7 mouse cellular contexts compared by ENCODE assay signal in the genomic region with DNA sequence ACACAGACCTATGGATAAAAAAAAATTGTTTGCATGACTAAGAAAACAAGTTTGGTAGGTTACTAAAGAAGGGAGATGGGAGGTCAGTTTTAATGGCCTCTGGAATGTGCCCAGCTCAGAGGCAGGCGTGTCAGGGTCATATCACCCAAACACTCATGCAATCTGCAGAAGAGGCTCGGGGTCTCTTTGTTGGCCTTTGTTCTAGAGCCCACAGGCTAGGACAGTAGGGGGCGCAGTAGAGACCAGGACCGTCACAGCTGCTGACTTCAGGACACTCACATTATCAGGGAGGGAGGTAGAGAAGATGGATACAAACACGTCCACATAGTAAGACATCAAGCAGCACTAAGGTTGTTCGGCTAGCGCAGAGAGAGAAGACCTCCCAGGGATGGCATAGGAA. TPM values are rescaled to one million over a fixed set of nuclear protein-coding genes. Genes with fewer than 3 reads are reported as not detected.
A peak's percentile ranks its signal among the peaks of the same experiment; 100 is the strongest.
DNase-seq lines count a peak whose midpoint lies in the region; ATAC-seq and TF ChIP-seq lines count a peak whose summit lies in the region.

No protein-coding gene starts in this region.

- H3K9ac ChIP-seq in midbrain, embryonic 15.5 days, result no peak overlapping the region
- no peak overlapping the region for H3K9ac ChIP-seq in embryonic facial prominence, embryonic 11.5 days (replicated peaks; ENCODE audit: low read length)
- H3K9ac ChIP-seq in midbrain, postnatal 0 days (replicated peaks; ENCODE audit: low read length, poor library complexity, severe bottlenecking), result no peak overlapping the region

- peaks cover 13% of the 10 kb centered on the region for H3K36me3 ChIP-seq in midbrain, embryonic 10.5 days
- no peaks in the 10 kb centered on the region for H3K36me3 ChIP-seq in midbrain, embryonic 15.5 days (replicated peaks)
- H3K36me3 ChIP-seq in embryonic facial prominence, embryonic 11.5 days (replicated peaks; ENCODE audit: control insufficient read depth, insufficient read depth, low read depth, low read length), result no peaks in the 10 kb centered on the region
- H3K36me3 ChIP-seq in midbrain, postnatal 0 days (ENCODE audit: insufficient read depth, low read length), result no peaks in the 10 kb centered on the region

- H3K27me3 ChIP-seq in midbrain, embryonic 10.5 days (ENCODE audit: low read depth, poor library complexity, severe bottlenecking), result peaks cover 3% of the 10 kb centered on the region
- no peaks in the 10 kb centered on the region for H3K27me3 ChIP-seq in midbrain, embryonic 15.5 days (replicated peaks)
- H3K27me3 ChIP-seq in embryonic facial prominence, embryonic 11.5 days (ENCODE audit: control insufficient read depth, insufficient read depth, low read length), result no peaks in the 10 kb centered on the region
- H3K27me3 ChIP-seq in midbrain, postnatal 0 days (ENCODE audit: insufficient read depth, low read length), result no peaks in the 10 kb centered on the region

- no peak overlapping the region; the same call in 1 of the 2 replicates for H3K27ac ChIP-seq in midbrain, embryonic 10.5 days (replicated peaks)
- H3K27ac ChIP-seq in midbrain, embryonic 15.5 days, result no peak overlapping the region
- no peak overlapping the region for H3K27ac ChIP-seq in embryonic facial prominence, embryonic 11.5 days (replicated peaks; ENCODE audit: low read depth, low read length)
- H3K27ac ChIP-seq in midbrain, postnatal 0 days (ENCODE audit: low read depth, low read length), result no peak overlapping the region

- no peak overlapping the region for H3K4me2 ChIP-seq in midbrain, embryonic 15.5 days
- H3K4me2 ChIP-seq in embryonic facial prominence, embryonic 11.5 days (ENCODE audit: low read depth, low read length), result peak overlapping the region; percentile 29
- H3K4me2 ChIP-seq in midbrain, postnatal 0 days (ENCODE audit: low read depth, low read length, poor library complexity, severe bottlenecking), result no peak overlapping the region

- WGBS in midbrain, embryonic 10.5 days, result 45% methylated on average over 7 of the region's 7 CpGs
- WGBS in midbrain, embryonic 15.5 days, result 44% methylated on average over 7 of the region's 7 CpGs
- WGBS in embryonic facial prominence, embryonic 11.5 days, result 28% methylated on average over 7 of the region's 7 CpGs
- WGBS in midbrain, postnatal 0 days, result 49% methylated on average over 7 of the region's 7 CpGs

- H3K9me3 ChIP-seq in midbrain, embryonic 10.5 days (replicated peaks), result no peaks in the 10 kb centered on the region
- H3K9me3 ChIP-seq in midbrain, embryonic 15.5 days, result no peaks in the 10 kb centered on the region
- H3K9me3 ChIP-seq in embryonic facial prominence, embryonic 11.5 days (replicated peaks; ENCODE audit: control insufficient read depth, low read length), result no peaks in the 10 kb centered on the region
- no peaks in the 10 kb centered on the region for H3K9me3 ChIP-seq in midbrain, postnatal 0 days (ENCODE audit: low read length)

- H3K4me1 ChIP-seq in midbrain, embryonic 10.5 days, result peaks cover under 1% of the 10 kb centered on the region; the same call in 1 of the 2 replicates
- H3K4me1 ChIP-seq in midbrain, embryonic 15.5 days, result no peaks in the 10 kb centered on the region; the same call in 1 of the 2 replicates
- H3K4me1 ChIP-seq in embryonic facial prominence, embryonic 11.5 days (ENCODE audit: control insufficient read depth, insufficient read depth, low read length), result no peaks in the 10 kb centered on the region
- no peaks in the 10 kb centered on the region for H3K4me1 ChIP-seq in midbrain, postnatal 0 days (ENCODE audit: insufficient read depth, low read length)

- no peak for ATAC-seq in midbrain, embryonic 15.5 days (replicated peaks)
- no peak for ATAC-seq in embryonic facial prominence, embryonic 11.5 days (replicated peaks; ENCODE audit: insufficient number of reproducible peaks, low FRiP score, low TSS enrichment, low read depth)
- ATAC-seq in midbrain, postnatal 0 days (ENCODE audit: low FRiP score), result no peak

- H3K4me3 ChIP-seq in midbrain, embryonic 10.5 days, result peak overlapping the region; percentile 20
- H3K4me3 ChIP-seq in midbrain, embryonic 15.5 days, result no peak overlapping the region
- H3K4me3 ChIP-seq in embryonic facial prominence, embryonic 11.5 days (ENCODE audit: low read depth, low read length), result 0 out of 2 replicates have a peak overlapping the region, but pooled peaks have one; percentile 6
- H3K4me3 ChIP-seq in midbrain, postnatal 0 days (ENCODE audit: low read depth, low read length), result no peak overlapping the region

- DNase-seq in midbrain, embryonic 10.5 days (ENCODE audit: low spot score), result peak; percentile 65
- DNase-seq in embryonic facial prominence, embryonic 11.5 days (ENCODE audit: low spot score), result peak; percentile 71
- DNase-seq in kidney, postnatal 10 days, result peak; percentile 64
- DNase-seq in midbrain, postnatal 0 days (ENCODE audit: low spot score), result no peak
- DNase-seq in natural killer cell, adult 2 months (ENCODE audit: low spot score in 2 of 2), result no peak
- DNase-seq in yolk sac, embryonic 10.5 days (ENCODE audit: low spot score), result no peak

- peak; percentile 54 for TF ChIP-seq CTCF in midbrain, postnatal 0 days (IDR thresholded peaks at IDR 0.05)

RNA-seq across cellular contexts. Expression of a gene that starts 13.5 kb away (rescaled TPM):
- 4.2 and 4.4 TPM in 2 replicates for polyA plus RNA-seq in midbrain, embryonic 10.5 days (2016; fragmentation: Nextera tagmentation; extraction: Ambion mirVana)
- polyA plus RNA-seq in midbrain, embryonic 15.5 days (2015; fragmentation: Nextera tagmentation; extraction: Ambion mirVana), result 3.5 and 3.8 TPM in 2 replicates
- 0.50 and 0.92 TPM in 2 replicates for polyA plus RNA-seq in embryonic facial prominence, embryonic 11.5 days (2014; fragmentation: Nextera tagmentation; extraction: Ambion mirVana)
- 0.52 and 2.1 TPM in 2 replicates for total RNA-seq in midbrain, postnatal 0 days (2014; rRNA removed)
- 1.8 and 2.8 TPM in 2 replicates for polyA plus RNA-seq in midbrain, postnatal 0 days (2015; fragmentation: Nextera tagmentation; extraction: Ambion mirVana)

RNA-seq across cellular contexts. Expression of a gene that starts 37.6 kb away (rescaled TPM):
- 6.9 and 7.0 TPM in 2 replicates for polyA plus RNA-seq in midbrain, embryonic 10.5 days (2016; fragmentation: Nextera tagmentation; extraction: Ambion mirVana)
- polyA plus RNA-seq in midbrain, embryonic 15.5 days (2015; fragmentation: Nextera tagmentation; extraction: Ambion mirVana), result 9.3 and 10.3 TPM in 2 replicates
- 7.6 and 8.4 TPM in 2 replicates for polyA plus RNA-seq in embryonic facial prominence, embryonic 11.5 days (2014; fragmentation: Nextera tagmentation; extraction: Ambion mirVana)
- 19.3 and 20.9 TPM in 2 replicates for total RNA-seq in midbrain, postnatal 0 days (2014; rRNA removed)
- polyA plus RNA-seq in midbrain, postnatal 0 days (2015; fragmentation: Nextera tagmentation; extraction: Ambion mirVana), result 7.4 and 7.5 TPM in 2 replicates

RNA-seq across cellular contexts. Expression of a gene that starts 37.6 kb away (rescaled TPM):
- polyA plus RNA-seq in midbrain, embryonic 10.5 days (2016; fragmentation: Nextera tagmentation; extraction: Ambion mirVana), result 86.0 and 88.9 TPM in 2 replicates
- polyA plus RNA-seq in midbrain, embryonic 15.5 days (2015; fragmentation: Nextera tagmentation; extraction: Ambion mirVana), result 42.7 and 56.4 TPM in 2 replicates
- polyA plus RNA-seq in embryonic facial prominence, embryonic 11.5 days (2014; fragmentation: Nextera tagmentation; extraction: Ambion mirVana), result 69.2 and 78.5 TPM in 2 replicates
- total RNA-seq in midbrain, postnatal 0 days (2014; rRNA removed), result 11.4 and 30.0 TPM in 2 replicates
- 87.9 and 97.2 TPM in 2 replicates for polyA plus RNA-seq in midbrain, postnatal 0 days (2015; fragmentation: Nextera tagmentation; extraction: Ambion mirVana)

RNA-seq across cellular contexts. Expression of a gene that starts 37.9 kb away (rescaled TPM):
- polyA plus RNA-seq in midbrain, embryonic 10.5 days (2016; fragmentation: Nextera tagmentation; extraction: Ambion mirVana), result 17.2 and 18.1 TPM in 2 replicates
- polyA plus RNA-seq in midbrain, embryonic 15.5 days (2015; fragmentation: Nextera tagmentation; extraction: Ambion mirVana), result 25.6 and 26.1 TPM in 2 replicates
- 27.1 and 27.2 TPM in 2 replicates for polyA plus RNA-seq in embryonic facial prominence, embryonic 11.5 days (2014; fragmentation: Nextera tagmentation; extraction: Ambion mirVana)
- 43.2 and 47.1 TPM in 2 replicates for total RNA-seq in midbrain, postnatal 0 days (2014; rRNA removed)
- polyA plus RNA-seq in midbrain, postnatal 0 days (2015; fragmentation: Nextera tagmentation; extraction: Ambion mirVana), result 15.7 and 16.0 TPM in 2 replicates

Comparison
In these comparisons a context has a peak if more than half of its experiments do, and no peak if none do; other contexts are left out.
1. DNase-seq: peak in midbrain, embryonic 10.5 days (single experiment), embryonic facial prominence, embryonic 11.5 days (single experiment) and kidney, postnatal 10 days (single experiment); none in midbrain, postnatal 0 days (single experiment), natural killer cell, adult 2 months (0 of 2) and yolk sac, embryonic 10.5 days (single experiment).
2. H3K4me3 ChIP-seq: peak in midbrain, embryonic 10.5 days (single experiment) and embryonic facial prominence, embryonic 11.5 days (single experiment); none in midbrain, embryonic 15.5 days (single experiment) and midbrain, postnatal 0 days (single experiment).